Mouse (Mus musculus) megakaryocyte, embryonic 14.5 days (primary cell): ENCODE results near the gene Gimap3.

Experiments used
- FLI1 ChIP-seq: IDR thresholded peaks from 2 replicates; pipeline ENCODE4 v1.6.1; 2012; ENCODE audit warnings: low read length, inconsistent platforms, mixed read lengths
- GATA1 ChIP-seq: IDR thresholded peaks from 3 replicates; pipeline ENCODE4 v1.6.1; 2012; ENCODE audit warnings: mixed read lengths, low read length, inconsistent platforms, borderline replicate concordance

DNA sequence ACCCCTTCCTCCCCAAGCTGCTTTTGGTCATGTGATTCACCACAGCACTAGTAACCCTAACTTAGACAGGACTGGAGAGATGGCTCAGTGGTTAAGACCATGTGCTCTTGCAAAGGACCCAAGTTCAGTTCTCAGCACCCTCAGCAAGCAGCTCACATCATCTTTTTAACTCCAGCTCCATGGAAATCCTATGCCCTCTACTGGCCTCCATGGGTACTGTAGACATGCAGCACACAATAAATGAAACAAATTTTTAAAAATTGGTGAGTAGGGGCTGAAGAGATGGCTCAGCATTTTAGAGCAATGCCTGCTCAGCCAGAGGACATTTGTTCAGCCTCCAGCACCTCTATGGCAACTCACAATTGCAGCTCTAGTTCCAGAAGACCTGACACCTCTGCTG lies 44.4 kb upstream of the Gimap3 start:
- no peak for TF ChIP-seq GATA1
- TF ChIP-seq FLI1: no peak
